Mouse (Mus musculus): ENCODE results near the gene Gm45716.

DNA sequence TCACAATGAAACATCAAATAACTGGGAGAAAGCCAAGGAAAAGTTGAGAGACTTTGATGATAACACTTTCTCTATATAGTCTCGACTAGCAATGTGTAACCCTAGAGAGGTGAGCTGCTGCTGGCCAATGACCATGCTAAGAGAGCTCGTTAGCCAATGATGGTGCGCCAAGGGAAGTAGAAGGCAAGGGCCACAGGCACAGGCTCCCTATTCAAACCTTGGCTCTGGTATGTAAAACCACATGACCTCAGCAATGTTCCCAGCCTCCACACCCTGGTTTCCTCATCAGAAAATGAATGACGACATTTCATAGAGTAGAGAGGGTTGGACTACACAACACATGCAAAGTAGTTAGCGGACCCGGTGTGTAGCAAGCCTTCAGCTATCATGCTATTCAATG is 15.2 kb upstream of the Gm45716 start:
- TF ChIP-seq CTCF (IDR thresholded peaks at IDR 0.05; ENCODE audit: low read depth, low read length) (no peak), POLR2A (IDR thresholded peaks at IDR 0.05; ENCODE audit: borderline replicate concordance, low read depth, low read length) (no peak)

Data from bone marrow macrophage, adult 2 months (primary cell).